Mouse (Mus musculus): ENCODE measurements at regions not wholly inside any gene's neighbourhood (a gene's known extent, or its start where the extent isn't known, plus 50 kb on each side); places are given as distances from the start of the nearest gene placed in this dataset.

- no peak for DNase-seq
- no peak for ATAC-seq
- no peaks in the 10 kb centered on the region for H3K27me3 ChIP-seq (ENCODE audit: insufficient read depth, low read length)
- no peak overlapping the region for H3K4me3 ChIP-seq (ENCODE audit: low read depth, low read length)
- no peak overlapping the region for H3K27ac ChIP-seq (ENCODE audit: low read depth, low read length)
- TF ChIP-seq CTCF (IDR thresholded peaks at IDR 0.05; ENCODE audit: low read depth) = no peak
- H3K36me3 ChIP-seq (ENCODE audit: insufficient read depth) = no peaks in the 10 kb centered on the region
- H3K9me3 ChIP-seq (ENCODE audit: low read length) = no peaks in the 10 kb centered on the region
- no peak overlapping the region for H3K4me2 ChIP-seq (ENCODE audit: low read depth)
- 80% methylated on average over 5 of the region's 5 CpGs for WGBS
- peaks cover 9% of the 10 kb centered on the region; the same call in 1 of the 2 replicates for H3K4me1 ChIP-seq (ENCODE audit: insufficient read depth)
- no peak overlapping the region for H3K9ac ChIP-seq
Observed at GRCm38 (mm10) chr2:78280219-78280915, 334.2 kb upstream of the Cwc22 start.

- WGBS = 67% methylated on average over 5 of the region's 5 CpGs
- ATAC-seq = no peak
- no peak overlapping the region for H3K27ac ChIP-seq (ENCODE audit: low read depth, low read length)
- TF ChIP-seq CTCF (IDR thresholded peaks at IDR 0.05; ENCODE audit: low read depth) = no peak
- H3K9me3 ChIP-seq (ENCODE audit: low read length) = no peaks in the 10 kb centered on the region
- H3K9ac ChIP-seq = no peak overlapping the region
- no peak overlapping the region for H3K4me2 ChIP-seq (ENCODE audit: low read depth)
- H3K4me3 ChIP-seq (ENCODE audit: low read depth, low read length) = no peak overlapping the region
- H3K4me1 ChIP-seq (ENCODE audit: insufficient read depth) = peaks cover 9% of the 10 kb centered on the region; the same call in 1 of the 2 replicates
- H3K36me3 ChIP-seq (ENCODE audit: insufficient read depth) = no peaks in the 10 kb centered on the region
- no peaks in the 10 kb centered on the region for H3K27me3 ChIP-seq (ENCODE audit: insufficient read depth, low read length)
- DNase-seq = peak; percentile 21
Observed at GRCm38 (mm10) chr2:78279382-78280056, 333.3 kb upstream of the Cwc22 start.

DNA sequence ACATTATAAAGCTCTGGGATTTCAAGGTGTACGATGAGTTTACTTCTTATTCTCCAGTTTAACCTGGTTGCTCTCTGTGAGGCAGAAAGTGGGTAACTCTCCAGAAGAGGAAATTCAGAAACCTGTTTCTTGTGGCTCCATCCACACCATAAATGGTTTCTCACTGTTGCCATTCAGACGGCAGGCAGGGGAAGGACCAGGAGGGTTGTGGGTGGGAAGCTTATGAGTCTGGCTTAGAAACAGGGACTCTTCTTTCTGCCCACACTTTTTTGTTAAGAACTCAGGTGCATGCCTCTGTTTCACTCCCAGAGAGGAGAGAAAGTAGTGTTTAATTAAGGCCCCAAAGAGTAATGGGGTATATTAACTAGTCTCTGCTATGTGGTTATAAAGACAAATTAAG lies 332.5 kb upstream of the Cwc22 start:
- H3K4me3 ChIP-seq (ENCODE audit: low read depth, low read length) = no peak overlapping the region
- H3K27me3 ChIP-seq (ENCODE audit: insufficient read depth, low read length) = no peaks in the 10 kb centered on the region
- H3K9me3 ChIP-seq (ENCODE audit: low read length) = no peaks in the 10 kb centered on the region
- DNase-seq = no peak
- no peak for TF ChIP-seq CTCF (IDR thresholded peaks at IDR 0.05; ENCODE audit: low read depth)
- peaks cover 9% of the 10 kb centered on the region; the same call in 1 of the 2 replicates for H3K4me1 ChIP-seq (ENCODE audit: insufficient read depth)
- 83% methylated on average over 2 of the region's 2 CpGs for WGBS
- H3K27ac ChIP-seq (ENCODE audit: low read depth, low read length) = no peak overlapping the region
- H3K9ac ChIP-seq = no peak overlapping the region
- H3K4me2 ChIP-seq (ENCODE audit: low read depth) = no peak overlapping the region
- H3K36me3 ChIP-seq (ENCODE audit: insufficient read depth) = no peaks in the 10 kb centered on the region
- ATAC-seq = no peak

DNA sequence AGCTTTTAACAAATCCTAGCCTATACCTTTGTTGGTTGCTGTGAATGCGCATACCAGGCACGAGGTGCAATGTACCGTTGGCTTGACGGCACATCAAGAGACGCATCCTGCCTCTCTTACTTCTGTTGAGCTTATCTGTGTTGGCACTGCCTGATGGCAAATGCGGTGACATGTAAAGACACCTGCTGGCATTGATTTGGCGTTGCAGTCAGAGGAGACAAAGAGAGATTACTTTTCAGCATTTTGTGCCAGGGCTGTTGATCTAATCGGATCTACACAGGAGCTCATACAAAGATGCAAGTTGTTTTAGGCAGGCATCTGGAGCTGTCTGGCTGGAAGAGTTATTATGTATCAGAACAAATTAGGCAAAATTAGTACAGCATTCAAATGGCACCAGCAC lies 331.5 kb upstream of the Cwc22 start:
- DNase-seq (peak; percentile 37), ATAC-seq (peak; percentile 23; the same call in 1 of the 2 replicates)
- Histone ChIP-seq H3K4me3 (ENCODE audit: low read depth, low read length) (no peak overlapping the region), H3K36me3 (ENCODE audit: insufficient read depth) (no peaks in the 10 kb centered on the region), H3K9me3 (ENCODE audit: low read length) (no peaks in the 10 kb centered on the region), H3K4me1 (ENCODE audit: insufficient read depth) (peaks cover 9% of the 10 kb centered on the region; the same call in 1 of the 2 replicates), H3K27ac (ENCODE audit: low read depth, low read length) (no peak overlapping the region), H3K27me3 (ENCODE audit: insufficient read depth, low read length) (no peaks in the 10 kb centered on the region), H3K9ac (no peak overlapping the region), H3K4me2 (ENCODE audit: low read depth) (no peak overlapping the region)
- WGBS = 38% methylated on average over 8 of the region's 8 CpGs
- TF ChIP-seq CTCF (IDR thresholded peaks at IDR 0.05; ENCODE audit: low read depth) = no peak

GRCm38 (mm10) chr2:78274122-78274521 lies 327.9 kb upstream of the Cwc22 start:
- Histone ChIP-seq H3K27ac (ENCODE audit: low read depth, low read length) (no peak overlapping the region), H3K4me2 (ENCODE audit: low read depth) (no peak overlapping the region), H3K9ac (no peak overlapping the region), H3K4me1 (ENCODE audit: insufficient read depth) (peaks cover 9% of the 10 kb centered on the region; the same call in 1 of the 2 replicates), H3K4me3 (ENCODE audit: low read depth, low read length) (no peak overlapping the region), H3K9me3 (ENCODE audit: low read length) (no peaks in the 10 kb centered on the region), H3K27me3 (ENCODE audit: insufficient read depth, low read length) (no peaks in the 10 kb centered on the region), H3K36me3 (ENCODE audit: insufficient read depth) (no peaks in the 10 kb centered on the region)
- 75% methylated on average over 5 of the region's 5 CpGs for WGBS
- DNase-seq (no peak), ATAC-seq (peak; percentile 42; the same call in 1 of the 2 replicates)
- no peak for TF ChIP-seq CTCF (IDR thresholded peaks at IDR 0.05; ENCODE audit: low read depth)

DNA sequence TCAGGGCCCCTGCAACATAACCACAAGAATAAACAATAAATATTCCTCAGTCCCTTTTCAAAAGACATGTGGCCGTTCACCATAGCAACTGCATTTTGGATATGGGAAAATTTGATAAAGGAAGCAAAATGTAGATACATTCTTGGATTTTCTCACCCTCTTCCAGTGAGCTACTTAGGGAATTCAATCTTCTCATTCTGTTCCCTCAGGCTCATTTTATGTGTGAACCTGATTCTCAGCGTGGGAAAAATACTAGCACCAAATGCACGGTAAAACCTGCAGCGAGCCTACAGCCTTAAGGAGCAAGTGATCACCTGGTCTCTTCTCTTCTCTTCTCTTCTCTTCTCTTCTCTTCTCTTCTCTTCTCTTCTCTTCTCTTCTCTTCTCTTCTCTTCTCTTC lies 322.5 kb upstream of the Cwc22 start:
- Histone ChIP-seq H3K9ac (no peak overlapping the region), H3K4me1 (ENCODE audit: insufficient read depth) (no peaks in the 10 kb centered on the region), H3K9me3 (ENCODE audit: low read length) (no peaks in the 10 kb centered on the region), H3K27me3 (ENCODE audit: insufficient read depth, low read length) (no peaks in the 10 kb centered on the region), H3K4me2 (ENCODE audit: low read depth) (no peak overlapping the region), H3K27ac (ENCODE audit: low read depth, low read length) (no peak overlapping the region), H3K36me3 (ENCODE audit: insufficient read depth) (no peaks in the 10 kb centered on the region), H3K4me3 (ENCODE audit: low read depth, low read length) (no peak overlapping the region)
- TF ChIP-seq CTCF (IDR thresholded peaks at IDR 0.05; ENCODE audit: low read depth) = no peak
- DNase-seq (no peak), ATAC-seq (no peak)
- 78% methylated on average over 4 of the region's 4 CpGs for WGBS

Measured in forebrain, postnatal 0 days (tissue).